Mouse (Mus musculus): ENCODE data around the gene Gfer. TPM values are rescaled to one million over a fixed set of nuclear protein-coding genes. Genes with fewer than 3 reads are reported as not detected.
"Not testable (repeated sequence)": the region's sequence is repeated elsewhere in the genome, so short reads cannot be mapped to it uniquely, and the experiment has no call there.

Gene Gfer
- polyA plus RNA-seq, 1 experiment from 2014 or later = 39.6 TPM

DNA sequence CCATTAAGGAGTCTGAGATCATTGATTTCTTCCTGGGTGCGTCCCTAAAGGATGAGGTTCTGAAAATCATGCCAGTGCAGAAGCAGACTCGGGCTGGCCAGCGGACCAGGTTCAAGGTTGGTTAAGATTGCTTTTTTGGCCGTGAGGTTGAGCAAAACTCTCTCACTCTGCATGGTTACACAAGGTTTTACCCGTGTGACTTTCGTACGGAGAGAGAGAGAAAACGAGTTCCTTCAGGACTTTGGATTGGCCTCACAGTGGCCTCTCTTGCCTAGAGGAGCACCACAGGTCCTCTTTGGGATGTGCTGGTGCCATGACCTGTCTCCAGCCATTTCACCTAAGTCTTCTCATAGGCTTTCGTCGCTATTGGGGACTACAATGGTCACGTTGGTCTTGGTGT, 24.7 kb upstream of the Gfer start:
- peaks cover 42% of the 10 kb centered on the region for H3K4me1 ChIP-seq (replicated peaks)
- H3K9ac ChIP-seq = peak overlapping the region; percentile 91
- not testable (repeated sequence) for H3K9me3 ChIP-seq; H3K27me3 ChIP-seq; ATAC-seq (ENCODE audit: low read depth); H3K27ac ChIP-seq (replicated peaks)
- H3K4me2 ChIP-seq = peak overlapping the region; percentile 78
- under 1% methylated on average over 11 of the region's 11 CpGs for WGBS
- peak overlapping the region; percentile 87 for H3K4me3 ChIP-seq
- H3K36me3 ChIP-seq = peaks cover 34% of the 10 kb centered on the region

DNA sequence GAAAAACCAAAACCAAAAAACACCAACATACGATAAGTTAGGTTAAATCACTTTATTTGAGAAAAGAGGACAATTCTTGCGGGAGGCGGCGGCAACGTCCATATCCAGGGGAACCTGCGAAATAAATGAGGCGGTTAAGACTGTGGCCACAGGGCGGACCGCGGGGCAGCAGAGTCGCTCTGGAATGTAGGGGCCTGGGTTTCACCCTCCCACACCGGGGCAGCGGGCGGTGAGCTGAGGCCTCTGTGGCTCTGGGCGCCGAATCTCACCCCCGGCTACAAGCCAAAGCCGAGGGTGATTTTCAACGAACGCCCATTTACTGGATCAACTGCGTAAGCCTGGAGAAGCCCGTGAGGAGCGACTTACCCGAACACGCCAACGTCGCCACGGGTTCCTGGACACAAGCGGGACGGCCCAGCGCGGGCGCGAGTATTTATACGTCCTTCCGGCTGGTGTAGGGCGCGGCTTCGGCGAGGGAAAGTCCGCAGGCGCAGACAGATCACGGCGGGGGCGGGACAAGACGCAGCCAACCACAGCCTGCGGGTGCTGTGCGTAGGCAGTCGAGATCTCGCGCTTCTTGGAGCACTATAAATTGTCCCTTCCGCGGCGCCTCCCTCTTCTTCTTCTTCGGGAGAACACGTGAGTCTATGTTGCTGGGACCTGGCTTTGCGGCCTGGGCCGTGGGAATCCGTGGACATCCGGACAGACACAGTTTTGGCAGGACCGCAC, 23.7 kb upstream of the Gfer start:
- Histone ChIP-seq H3K36me3 (peaks cover 38% of the 10 kb centered on the region), H3K9me3 (no peaks in the 10 kb centered on the region), H3K4me3 (peak overlapping the region; percentile 87), H3K4me2 (peak overlapping the region; percentile 78), H3K27me3 (no peaks in the 10 kb centered on the region), H3K4me1 (replicated peaks) (peaks cover 42% of the 10 kb centered on the region), H3K27ac (replicated peaks) (peak overlapping the region; percentile 88), H3K9ac (peak overlapping the region; percentile 92)
- ATAC-seq (ENCODE audit: low read depth) = peak; percentile 97
- WGBS = under 1% methylated on average over 61 of the region's 61 CpGs

DNA sequence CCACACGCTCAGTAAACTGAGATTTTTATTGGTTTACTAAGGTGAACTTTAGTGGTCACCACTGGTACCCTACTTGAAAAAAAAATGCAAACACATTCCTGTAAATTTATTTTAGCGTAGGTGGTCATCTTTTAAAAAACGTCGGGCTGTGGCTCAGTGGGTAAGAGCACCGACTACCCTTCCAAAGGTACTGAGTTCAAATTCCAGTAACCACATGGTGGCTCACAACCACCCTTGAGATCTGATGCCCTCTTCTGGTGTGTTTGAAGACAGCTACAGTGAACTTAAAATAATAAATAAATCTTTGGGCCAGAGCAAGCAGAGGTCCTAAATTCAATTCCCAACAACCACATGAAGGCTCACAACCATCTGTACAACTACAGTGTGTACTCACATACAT, 23.0 kb upstream of the Gfer start:
- H3K27me3 ChIP-seq; H3K9me3 ChIP-seq; H3K27ac ChIP-seq (replicated peaks); ATAC-seq (ENCODE audit: low read depth): not testable (repeated sequence)
- peak overlapping the region; percentile 92 for H3K9ac ChIP-seq
- WGBS = 66% methylated on average over 5 of the region's 5 CpGs
- peaks cover 38% of the 10 kb centered on the region for H3K36me3 ChIP-seq
- peak overlapping the region; percentile 87 for H3K4me3 ChIP-seq
- H3K4me2 ChIP-seq = peak overlapping the region; percentile 67
- peaks cover 42% of the 10 kb centered on the region for H3K4me1 ChIP-seq (replicated peaks)

DNA sequence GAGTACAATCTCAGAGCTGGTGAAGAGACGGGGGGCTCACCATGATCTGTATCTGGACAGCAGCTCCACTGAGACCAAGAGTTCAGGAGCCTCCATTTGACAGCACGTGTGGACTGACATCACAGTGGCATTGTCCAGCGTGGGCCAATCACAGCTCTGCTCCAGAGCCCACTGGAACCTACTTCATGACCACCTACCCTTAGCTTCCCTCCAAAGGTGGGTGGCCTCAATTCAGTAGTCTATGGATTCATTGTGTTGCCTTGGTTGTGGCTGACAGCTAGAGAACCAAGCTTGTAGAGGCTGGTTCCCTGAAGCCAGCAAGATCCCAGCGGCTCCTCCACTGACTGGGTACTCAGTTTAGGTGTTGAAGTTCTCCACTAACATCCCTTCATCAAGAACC, 22.0 kb upstream of the Gfer start, which contains the start of the genes Rnf151 and Rps2:
Rnf151 (minus strand) TSS at position 121 of the 400 bp plus-strand sequence.
Rps2 (plus strand) TSS at position 174 of the 400 bp plus-strand sequence.
- Histone ChIP-seq H3K27me3 (no peaks in the 10 kb centered on the region), H3K9me3 (no peaks in the 10 kb centered on the region), H3K36me3 (peaks cover 38% of the 10 kb centered on the region), H3K4me2 (peak within 1 kb of the TSS; percentile 67), H3K4me1 (replicated peaks) (peaks cover 33% of the 10 kb centered on the region), H3K9ac (peak within 1 kb of the TSS; percentile 92), H3K27ac (replicated peaks) (no peak within 1 kb of the TSS), H3K4me3 (peak within 1 kb of the TSS; percentile 87)
- no peak for ATAC-seq (ENCODE audit: low read depth)
- WGBS = 77% methylated on average over 4 of the region's 4 CpGs

DNA sequence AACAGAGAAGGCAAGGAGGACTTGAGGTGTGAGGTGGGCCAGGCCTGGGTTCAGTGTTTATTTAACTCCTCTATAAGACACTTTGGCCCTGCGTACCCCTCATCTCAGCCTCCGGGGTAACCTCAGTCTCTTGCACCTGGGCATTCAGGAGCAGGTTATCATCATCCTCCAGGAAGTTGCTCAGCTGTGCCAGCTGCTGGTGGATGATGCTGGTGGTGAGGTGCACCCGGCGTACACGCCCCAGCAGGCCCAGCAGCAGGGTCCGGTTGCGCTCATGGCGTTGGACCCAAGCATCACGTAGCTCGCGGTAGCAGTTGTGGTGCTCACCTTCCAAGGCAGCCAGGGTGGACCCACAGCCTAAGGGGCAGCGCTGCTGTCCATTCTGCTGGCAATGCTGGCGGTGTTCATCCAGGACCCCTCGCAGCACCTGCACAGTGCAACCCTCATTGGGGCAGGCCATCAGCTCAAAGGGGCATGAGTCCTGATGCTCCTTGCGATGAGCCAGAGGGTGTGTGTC, 20.3 kb upstream of the Gfer start:
- H3K27ac ChIP-seq (replicated peaks) = no peak overlapping the region
- ATAC-seq (ENCODE audit: low read depth) = no peak
- no peak overlapping the region for H3K4me2 ChIP-seq
- no peak overlapping the region for H3K9ac ChIP-seq
- no peaks in the 10 kb centered on the region for H3K27me3 ChIP-seq
- H3K9me3 ChIP-seq = no peaks in the 10 kb centered on the region
- WGBS = 95% methylated on average over 15 of the region's 15 CpGs
- H3K36me3 ChIP-seq = peaks cover 22% of the 10 kb centered on the region
- H3K4me3 ChIP-seq = no peak overlapping the region
- H3K4me1 ChIP-seq (replicated peaks) = peaks cover 16% of the 10 kb centered on the region

DNA sequence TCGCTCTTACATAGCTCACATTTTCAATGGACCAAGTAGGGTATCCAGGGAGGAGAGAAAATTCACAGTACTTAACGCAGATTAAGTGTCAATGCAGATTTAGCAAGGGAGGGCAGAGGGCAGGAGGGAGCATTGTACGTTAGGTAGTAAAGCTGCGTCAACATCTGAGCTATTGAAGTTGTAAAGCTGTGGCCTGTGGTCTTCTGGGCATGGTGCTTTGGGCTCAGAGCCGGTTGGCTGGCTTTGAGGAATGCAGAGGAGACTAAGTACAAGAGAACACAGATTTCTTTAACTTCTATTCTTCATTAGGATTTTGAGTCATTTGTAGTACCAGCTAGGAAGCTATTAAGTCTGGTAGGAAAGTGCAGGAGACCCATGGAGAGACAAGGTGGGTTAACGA, 19.6 kb upstream of the Gfer start:
- Histone ChIP-seq H3K4me1 (replicated peaks) (peaks cover 11% of the 10 kb centered on the region), H3K4me3 (no peak overlapping the region), H3K36me3 (peaks cover 20% of the 10 kb centered on the region), H3K4me2 (no peak overlapping the region), H3K27me3 (no peaks in the 10 kb centered on the region), H3K27ac (replicated peaks) (no peak overlapping the region), H3K9ac (no peak overlapping the region), H3K9me3 (no peaks in the 10 kb centered on the region)
- ATAC-seq (ENCODE audit: low read depth) = no peak
- 49% methylated on average over 6 of the region's 6 CpGs for WGBS

DNA sequence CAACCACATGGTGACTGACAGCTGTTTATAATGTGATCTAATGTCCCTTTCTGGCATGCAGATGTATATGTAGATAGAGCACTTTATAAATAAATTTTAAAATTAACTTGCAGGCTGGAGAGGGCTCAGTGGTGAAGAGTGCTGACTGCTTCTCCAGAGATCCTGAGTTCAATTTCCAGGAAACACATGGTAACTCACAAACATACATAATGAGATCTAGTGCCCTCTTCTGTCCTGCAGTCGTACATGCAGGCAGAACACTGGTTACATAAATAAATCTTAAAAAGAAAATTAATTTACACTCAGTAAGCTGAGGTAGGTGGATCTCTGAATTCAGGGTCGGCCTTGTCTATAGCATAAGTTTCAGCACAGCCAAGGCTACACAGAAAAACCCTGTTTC, 12.7 kb upstream of the Gfer start:
- Histone ChIP-seq H3K4me1 (replicated peaks) (peaks cover 20% of the 10 kb centered on the region), H3K27me3 (no peaks in the 10 kb centered on the region), H3K4me3 (no peak overlapping the region), H3K27ac (replicated peaks) (no peak overlapping the region), H3K4me2 (0 out of 2 replicates have a peak overlapping the region, but pooled peaks have one; percentile 87), H3K9me3 (no peaks in the 10 kb centered on the region), H3K36me3 (peaks cover 20% of the 10 kb centered on the region), H3K9ac (no peak overlapping the region)
- 32% methylated on average over 2 of the region's 2 CpGs for WGBS
- ATAC-seq (ENCODE audit: low read depth) = no peak

DNA sequence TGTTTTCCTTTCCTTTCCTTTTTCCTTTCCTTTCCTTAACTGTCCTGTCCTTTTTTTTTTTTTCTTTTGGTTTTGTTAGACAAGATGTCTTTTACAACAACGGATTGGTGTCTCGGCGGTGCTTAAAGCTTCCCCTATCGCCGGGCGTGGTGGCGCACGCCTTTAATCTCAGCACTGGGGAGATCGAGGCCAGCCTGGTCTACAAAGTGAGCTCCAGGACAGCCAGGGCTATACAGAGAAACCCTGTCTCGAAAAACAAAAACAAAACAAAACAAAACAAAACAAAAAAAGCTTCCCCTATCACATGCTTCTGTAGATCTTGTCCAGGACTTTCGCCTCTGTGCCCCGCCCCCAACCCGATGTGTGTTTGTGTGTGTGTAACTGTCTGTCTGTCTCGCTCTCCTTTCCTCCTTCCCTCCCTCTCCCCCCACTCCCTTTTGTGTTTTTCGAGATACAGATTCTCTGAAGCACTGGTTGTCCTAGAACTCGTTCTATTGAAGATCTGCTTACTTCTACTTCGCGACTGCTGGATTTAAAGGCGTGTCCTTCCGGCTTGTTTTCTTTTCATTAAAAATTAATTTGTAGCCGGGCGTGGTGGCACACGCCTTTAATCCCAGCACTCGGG, 12.0 kb upstream of the Gfer start:
- 7% methylated on average over 24 of the region's 24 CpGs for WGBS
- peak overlapping the region; percentile 83 for H3K27ac ChIP-seq (replicated peaks)
- H3K4me2 ChIP-seq = peak overlapping the region; percentile 87
- peak overlapping the region; percentile 84 for H3K9ac ChIP-seq
- ATAC-seq (ENCODE audit: low read depth) = peak; percentile 47; the same call in 1 of the 2 replicates
- H3K4me1 ChIP-seq (replicated peaks) = peaks cover 20% of the 10 kb centered on the region
- no peaks in the 10 kb centered on the region for H3K27me3 ChIP-seq
- no peaks in the 10 kb centered on the region for H3K9me3 ChIP-seq
- peak overlapping the region; percentile 82 for H3K4me3 ChIP-seq
- H3K36me3 ChIP-seq = peaks cover 23% of the 10 kb centered on the region

DNA sequence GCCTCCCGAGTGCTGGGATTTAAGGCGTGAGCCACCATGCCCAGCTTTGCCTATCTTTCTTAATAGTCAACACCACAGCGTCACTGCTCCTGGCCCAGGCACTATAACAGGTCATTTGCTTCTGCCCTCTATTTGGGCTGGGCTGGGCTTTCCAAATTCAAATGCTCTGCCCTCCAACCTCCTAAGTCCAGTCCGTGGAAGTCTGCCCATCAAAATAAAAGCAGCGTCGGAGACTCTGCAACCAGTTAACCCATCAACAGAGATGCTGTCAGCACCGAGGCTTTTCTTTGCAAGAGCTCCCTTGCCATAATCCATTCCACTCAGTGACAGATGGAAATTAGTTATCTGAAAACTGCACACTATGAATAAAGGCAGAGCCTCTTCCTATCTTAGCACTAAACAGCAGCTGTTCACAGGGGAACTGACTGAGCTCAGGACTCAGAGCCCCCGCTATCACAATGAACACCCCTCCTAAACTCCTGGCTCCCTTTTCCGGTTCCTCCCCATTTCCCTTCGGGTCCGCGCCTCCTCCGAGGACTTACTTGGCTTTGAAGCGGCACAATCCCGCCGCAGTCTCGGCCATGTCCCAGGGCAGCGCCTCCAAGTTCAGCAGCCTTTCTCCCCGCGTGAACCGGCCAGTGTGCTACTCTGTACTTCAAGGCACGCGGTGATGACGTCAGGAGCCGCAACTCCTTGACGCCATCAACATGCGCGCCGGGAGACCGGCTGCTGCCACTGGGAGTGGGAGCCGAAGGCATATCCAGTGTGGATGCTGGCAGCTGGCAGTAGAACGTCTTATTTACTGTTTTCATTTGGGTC, 11.2 kb upstream of the Gfer start, which contains the start of gene Tbl3:
Tbl3 (minus strand) TSS at position 679 of the 819 bp plus-strand sequence.
- H3K4me3 ChIP-seq = peak within 1 kb of the TSS; percentile 82
- H3K27ac ChIP-seq (replicated peaks) = peak within 1 kb of the TSS; percentile 83
- peaks cover 30% of the 10 kb centered on the region for H3K36me3 ChIP-seq
- WGBS = 3% methylated on average over 32 of the region's 32 CpGs
- H3K4me1 ChIP-seq (replicated peaks) = peaks cover 20% of the 10 kb centered on the region
- no peaks in the 10 kb centered on the region for H3K9me3 ChIP-seq
- ATAC-seq (ENCODE audit: low read depth) = peak; percentile 85
- no peaks in the 10 kb centered on the region for H3K27me3 ChIP-seq
- H3K9ac ChIP-seq = peak within 1 kb of the TSS; percentile 84
- peak within 1 kb of the TSS; percentile 87 for H3K4me2 ChIP-seq

DNA sequence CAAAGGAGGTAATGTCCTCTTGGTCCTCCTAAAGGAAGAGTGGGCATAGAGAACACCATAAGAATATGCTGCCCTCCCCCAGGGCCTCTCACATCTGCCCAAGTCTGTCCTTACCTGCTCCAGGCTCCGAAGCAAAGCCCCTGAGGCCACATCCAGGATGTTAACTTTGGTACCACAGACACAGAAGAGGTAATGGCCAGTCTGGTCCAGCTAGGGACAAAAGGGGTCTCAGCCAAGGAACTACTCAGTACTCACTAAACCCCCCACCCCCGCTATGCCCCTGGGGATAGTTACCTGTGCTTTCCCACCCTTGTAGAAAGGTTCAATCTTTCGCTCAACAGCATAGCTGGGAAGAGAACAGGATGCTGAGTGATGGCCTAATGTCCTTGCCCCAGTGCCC, 9.9 kb upstream of the Gfer start:
- H3K9me3 ChIP-seq = no peaks in the 10 kb centered on the region
- no peak for ATAC-seq (ENCODE audit: low read depth)
- WGBS = 98% methylated on average over 3 of the region's 3 CpGs

DNA sequence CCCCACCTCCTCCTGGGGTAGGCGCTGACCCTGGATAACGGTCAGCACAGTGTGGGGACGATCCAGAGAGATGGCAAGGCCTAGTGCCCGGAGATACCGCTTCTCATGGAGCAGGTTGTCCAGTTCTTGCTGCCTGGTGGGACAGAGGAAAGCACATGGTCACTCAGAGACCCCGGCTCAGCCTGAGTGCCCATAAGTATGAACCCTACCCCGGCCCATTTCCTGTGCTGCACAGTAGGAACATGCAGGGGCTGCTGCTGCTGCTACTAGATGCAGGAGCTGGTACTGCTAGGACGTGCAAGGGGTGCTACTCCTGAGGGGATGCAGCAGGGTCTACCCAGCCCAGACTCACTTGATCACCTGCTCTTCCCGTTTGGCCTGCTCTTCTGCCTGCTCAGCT, 5.3 kb upstream of the Gfer start:
- Histone ChIP-seq H3K9ac (no peak overlapping the region), H3K9me3 (no peaks in the 10 kb centered on the region), H3K27ac (replicated peaks) (no peak overlapping the region), H3K27me3 (no peaks in the 10 kb centered on the region), H3K36me3 (peaks cover 60% of the 10 kb centered on the region), H3K4me2 (no peak overlapping the region), H3K4me1 (replicated peaks) (peaks cover 28% of the 10 kb centered on the region), H3K4me3 (no peak overlapping the region)
- ATAC-seq (ENCODE audit: low read depth) = no peak
- WGBS = 92% methylated on average over 9 of the region's 9 CpGs

More for the DNA sequence above, 9.9 kb upstream of the Gfer start:
- Histone ChIP-seq H3K4me1 (replicated peaks) (peaks cover 20% of the 10 kb centered on the region), H3K27ac (replicated peaks) (no peak overlapping the region), H3K4me3 (no peak overlapping the region), H3K9ac (no peak overlapping the region), H3K27me3 (no peaks in the 10 kb centered on the region), H3K36me3 (peaks cover 44% of the 10 kb centered on the region), H3K4me2 (peak overlapping the region; percentile 87; the same call in 1 of the 2 replicates)
